In genomic region chr7:25704716-25705364, GRCm38 (mm10) we compare ENCODE assay signal across 9 mouse cellular contexts. TPM values are rescaled to one million over a fixed set of nuclear protein-coding genes. Genes with fewer than 3 reads are reported as not detected.
DNase-seq lines count a peak whose midpoint lies in the region; ATAC-seq and TF ChIP-seq lines count a peak whose summit lies in the region.
"Had no signal": no experiment of that assay in that cellular context is flagged by ENCODE, and none has a peak within 500 bp of the region (broad histone marks: within the 10 kb centered on the region; RNA-seq: fewer than 3 reads in every experiment).

No protein-coding gene starts in this region.

- H3K4me2 ChIP-seq in kidney, postnatal 0 days (ENCODE audit: low read length): peak overlapping the region; percentile 48
- H3K4me2 ChIP-seq in embryonic facial prominence, embryonic 14.5 days (ENCODE audit: low read depth, low read length): peak overlapping the region; percentile 44
- peak overlapping the region; percentile 63 for H3K4me2 ChIP-seq in hindbrain, postnatal 0 days (ENCODE audit: low read depth, low read length)
- H3K4me2 ChIP-seq in midbrain, embryonic 15.5 days: peak overlapping the region; percentile 72

- peaks cover 18% of the 10 kb centered on the region for H3K4me1 ChIP-seq in kidney, postnatal 0 days (replicated peaks; ENCODE audit: insufficient read depth, low read length)
- peaks cover 3% of the 10 kb centered on the region; the same call in 1 of the 2 replicates for H3K4me1 ChIP-seq in embryonic facial prominence, embryonic 14.5 days (ENCODE audit: control insufficient read depth, insufficient read depth, low read length)
- H3K4me1 ChIP-seq in hindbrain, postnatal 0 days (ENCODE audit: insufficient read depth, low read length): peaks cover 4% of the 10 kb centered on the region; the same call in 1 of the 2 replicates
- peaks cover 17% of the 10 kb centered on the region for H3K4me1 ChIP-seq in midbrain, embryonic 15.5 days

- no peak; the same call in 1 of the 2 replicates for ATAC-seq in kidney, postnatal 0 days (replicated peaks; ENCODE audit: low FRiP score, low read depth)
- ATAC-seq in embryonic facial prominence, embryonic 14.5 days (ENCODE audit: low read depth): no peak
- ATAC-seq in hindbrain, postnatal 0 days: peak; percentile 48; the same call in 1 of the 2 replicates
- ATAC-seq in midbrain, embryonic 15.5 days (replicated peaks): peak; percentile 52
- ATAC-seq: activated CD4-positive, CD25-positive, alpha-beta regulatory T cell, adult 4 months had no signal

- peak overlapping the region; percentile 23; the same call in 1 of the 2 replicates for H3K9ac ChIP-seq in kidney, postnatal 0 days (ENCODE audit: low read depth, low read length)
- no peak overlapping the region for H3K9ac ChIP-seq in embryonic facial prominence, embryonic 14.5 days (ENCODE audit: low read depth, low read length)
- H3K9ac ChIP-seq in hindbrain, postnatal 0 days (replicated peaks; ENCODE audit: low read length): peak overlapping the region; percentile 18; the same call in 1 of the 2 replicates
- peak overlapping the region; percentile 35 for H3K9ac ChIP-seq in midbrain, embryonic 15.5 days

- no peak for TF ChIP-seq CTCF in kidney, postnatal 0 days (IDR thresholded peaks at IDR 0.05; ENCODE audit: low read depth)
- no peak for TF ChIP-seq CTCF in hindbrain, postnatal 0 days (IDR thresholded peaks at IDR 0.05; ENCODE audit: low read depth)

- H3K4me3 ChIP-seq in kidney, postnatal 0 days (replicated peaks; ENCODE audit: low read depth, low read length): peak overlapping the region; percentile 9; the same call in 1 of the 2 replicates
- peak overlapping the region; percentile 16; the same call in 1 of the 2 replicates for H3K4me3 ChIP-seq in embryonic facial prominence, embryonic 14.5 days (ENCODE audit: low read depth, low read length)
- peak overlapping the region; percentile 29 for H3K4me3 ChIP-seq in hindbrain, postnatal 0 days (ENCODE audit: low read length)
- H3K4me3 ChIP-seq in midbrain, embryonic 15.5 days: peak overlapping the region; percentile 39

- H3K9me3 ChIP-seq in kidney, postnatal 0 days (replicated peaks; ENCODE audit: low read length): no peaks in the 10 kb centered on the region
- peaks cover 5% of the 10 kb centered on the region; the same call in 1 of the 2 replicates for H3K9me3 ChIP-seq in embryonic facial prominence, embryonic 14.5 days (ENCODE audit: control insufficient read depth, low read length)
- H3K9me3 ChIP-seq in hindbrain, postnatal 0 days (ENCODE audit: low read length): no peaks in the 10 kb centered on the region
- H3K9me3 ChIP-seq in midbrain, embryonic 15.5 days: no peaks in the 10 kb centered on the region

- H3K27me3 ChIP-seq in kidney, postnatal 0 days (ENCODE audit: insufficient read depth, low read length): no peaks in the 10 kb centered on the region
- 0 out of 2 replicates have a peak, but pooled peaks cover 5% of the 10 kb centered on the region for H3K27me3 ChIP-seq in embryonic facial prominence, embryonic 14.5 days (replicated peaks; ENCODE audit: control insufficient read depth, insufficient read depth, low read length)
- no peaks in the 10 kb centered on the region for H3K27me3 ChIP-seq in hindbrain, postnatal 0 days (ENCODE audit: insufficient read depth, low read length)
- H3K27me3 ChIP-seq in midbrain, embryonic 15.5 days (replicated peaks): peaks cover 10% of the 10 kb centered on the region; the same call in 1 of the 2 replicates

- 12% methylated on average over 37 of the region's 37 CpGs for WGBS in kidney, postnatal 0 days
- WGBS in embryonic facial prominence, embryonic 14.5 days: 6% methylated on average over 19 of the region's 37 CpGs
- WGBS in hindbrain, postnatal 0 days: 7% methylated on average over 34 of the region's 37 CpGs
- 6% methylated on average over 33 of the region's 37 CpGs for WGBS in midbrain, embryonic 15.5 days

- H3K27ac ChIP-seq in kidney, postnatal 0 days: no peak overlapping the region
- no peak overlapping the region for H3K27ac ChIP-seq in embryonic facial prominence, embryonic 14.5 days (replicated peaks; ENCODE audit: low read depth, low read length)
- H3K27ac ChIP-seq in hindbrain, postnatal 0 days: no peak overlapping the region
- H3K27ac ChIP-seq in midbrain, embryonic 15.5 days: no peak overlapping the region

- H3K36me3 ChIP-seq in kidney, postnatal 0 days (ENCODE audit: insufficient read depth, low read length): 0 out of 2 replicates have a peak, but pooled peaks cover 4% of the 10 kb centered on the region
- 0 out of 2 replicates have a peak, but pooled peaks cover 11% of the 10 kb centered on the region for H3K36me3 ChIP-seq in embryonic facial prominence, embryonic 14.5 days (ENCODE audit: control insufficient read depth, insufficient read depth, low read length)
- no peaks in the 10 kb centered on the region for H3K36me3 ChIP-seq in hindbrain, postnatal 0 days (ENCODE audit: insufficient read depth, low read length)
- no peaks in the 10 kb centered on the region for H3K36me3 ChIP-seq in midbrain, embryonic 15.5 days (replicated peaks)

- no peak for DNase-seq in kidney, postnatal 0 days (ENCODE audit: low spot score)
- no peak for DNase-seq in kidney, adult 18-20 months
- DNase-seq in embryonic facial prominence, embryonic 14.5 days (ENCODE audit: low spot score): no peak
- peak; percentile 25 for DNase-seq in hindbrain, postnatal 0 days (ENCODE audit: low spot score)
- DNase-seq in c-Kit-positive CD71-positive TER-119-positive erythroid progenitor cells, embryonic 14.5 days (ENCODE audit: low spot score): no peak
- DNase-seq in T-cell, adult 2 months (ENCODE audit: low spot score): no peak
- no peak for DNase-seq in gastrocnemius, postnatal 25 days

RNA-seq across cellular contexts. Expression of gene Ccdc97, which starts 14.0 kb away (rescaled TPM):
- polyA plus RNA-seq in kidney, postnatal 0 days (2015; fragmentation: Nextera tagmentation; extraction: Ambion mirVana): 18.8 and 19.4 TPM in 2 replicates
- 25.1 and 28.0 TPM in 2 replicates for polyA plus RNA-seq in embryonic facial prominence, embryonic 14.5 days (2014; fragmentation: Nextera tagmentation; extraction: Ambion mirVana)
- 41.2 and 43.1 TPM in 2 replicates for total RNA-seq in hindbrain, postnatal 0 days (2014; rRNA removed)
- polyA plus RNA-seq in hindbrain, postnatal 0 days (2015; fragmentation: Nextera tagmentation; extraction: Ambion mirVana): 23.1 and 26.6 TPM in 2 replicates
- polyA plus RNA-seq in midbrain, embryonic 15.5 days (2015; fragmentation: Nextera tagmentation; extraction: Ambion mirVana): 39.5 and 40.2 TPM in 2 replicates
- 10 to 100 TPM; 33.6 to 36.2 TPM for total RNA-seq in gastrocnemius, postnatal 25 days (2021)

RNA-seq across cellular contexts. Expression of gene Tgfb1, which starts 18.0 kb away (rescaled TPM):
- polyA plus RNA-seq in kidney, postnatal 0 days (2015; fragmentation: Nextera tagmentation; extraction: Ambion mirVana): 3.2 and 3.6 TPM in 2 replicates
- 3.0 and 3.9 TPM in 2 replicates for polyA plus RNA-seq in embryonic facial prominence, embryonic 14.5 days (2014; fragmentation: Nextera tagmentation; extraction: Ambion mirVana)
- 2.3 and 2.4 TPM in 2 replicates for total RNA-seq in hindbrain, postnatal 0 days (2014; rRNA removed)
- polyA plus RNA-seq in hindbrain, postnatal 0 days (2015; fragmentation: Nextera tagmentation; extraction: Ambion mirVana): 0.76 and 0.98 TPM in 2 replicates
- polyA plus RNA-seq in midbrain, embryonic 15.5 days (2015; fragmentation: Nextera tagmentation; extraction: Ambion mirVana): 0.56 and 1.0 TPM in 2 replicates
- total RNA-seq in gastrocnemius, postnatal 25 days (2021): 1 to 10 TPM; 6.3 to 7.2 TPM

RNA-seq across cellular contexts. Expression of gene B9d2, which starts 24.3 kb away (rescaled TPM):
- polyA plus RNA-seq in kidney, postnatal 0 days (2015; fragmentation: Nextera tagmentation; extraction: Ambion mirVana): 31.4 and 32.3 TPM in 2 replicates
- polyA plus RNA-seq in embryonic facial prominence, embryonic 14.5 days (2014; fragmentation: Nextera tagmentation; extraction: Ambion mirVana): 25.1 and 27.5 TPM in 2 replicates
- 29.5 and 51.3 TPM in 2 replicates for total RNA-seq in hindbrain, postnatal 0 days (2014; rRNA removed)
- 50.8 and 55.6 TPM in 2 replicates for polyA plus RNA-seq in hindbrain, postnatal 0 days (2015; fragmentation: Nextera tagmentation; extraction: Ambion mirVana)
- polyA plus RNA-seq in midbrain, embryonic 15.5 days (2015; fragmentation: Nextera tagmentation; extraction: Ambion mirVana): 47.3 and 50.9 TPM in 2 replicates
- 1 to 10 TPM; 8.4 to 8.8 TPM for total RNA-seq in gastrocnemius, postnatal 25 days (2021)

RNA-seq across cellular contexts. Expression of gene Tmem91, which starts 29.9 kb away (rescaled TPM):
- 1.0 and 1.1 TPM in 2 replicates for polyA plus RNA-seq in kidney, postnatal 0 days (2015; fragmentation: Nextera tagmentation; extraction: Ambion mirVana)
- 1.9 and 3.0 TPM in 2 replicates for polyA plus RNA-seq in embryonic facial prominence, embryonic 14.5 days (2014; fragmentation: Nextera tagmentation; extraction: Ambion mirVana)
- total RNA-seq in hindbrain, postnatal 0 days (2014; rRNA removed): 62.1 and 115 TPM in 2 replicates
- polyA plus RNA-seq in hindbrain, postnatal 0 days (2015; fragmentation: Nextera tagmentation; extraction: Ambion mirVana): 182 and 185 TPM in 2 replicates
- 53.5 and 54.0 TPM in 2 replicates for polyA plus RNA-seq in midbrain, embryonic 15.5 days (2015; fragmentation: Nextera tagmentation; extraction: Ambion mirVana)
- total RNA-seq in gastrocnemius, postnatal 25 days (2021): not detected

RNA-seq across cellular contexts. Expression of gene Exosc5, which starts 45.9 kb away (rescaled TPM):
- polyA plus RNA-seq in kidney, postnatal 0 days (2015; fragmentation: Nextera tagmentation; extraction: Ambion mirVana): 76.8 and 78.6 TPM in 2 replicates
- 62.3 and 65.1 TPM in 2 replicates for polyA plus RNA-seq in embryonic facial prominence, embryonic 14.5 days (2014; fragmentation: Nextera tagmentation; extraction: Ambion mirVana)
- 27.9 and 33.9 TPM in 2 replicates for total RNA-seq in hindbrain, postnatal 0 days (2014; rRNA removed)
- polyA plus RNA-seq in hindbrain, postnatal 0 days (2015; fragmentation: Nextera tagmentation; extraction: Ambion mirVana): 36.5 and 39.2 TPM in 2 replicates
- 41.0 and 44.9 TPM in 2 replicates for polyA plus RNA-seq in midbrain, embryonic 15.5 days (2015; fragmentation: Nextera tagmentation; extraction: Ambion mirVana)
- total RNA-seq in gastrocnemius, postnatal 25 days (2021): 10 to 100 TPM; 19.5 to 20.8 TPM

Comparison
In these comparisons a context has a peak if more than half of its experiments do, and no peak if none do; other contexts are left out.
1. ATAC-seq: peak in hindbrain, postnatal 0 days (single experiment) and midbrain, embryonic 15.5 days (single experiment); none in kidney, postnatal 0 days (single experiment) and embryonic facial prominence, embryonic 14.5 days (single experiment).
2. Peak in every context shown above with its lines, with median percentiles within 50 percentile points of each other: H3K4me2 ChIP-seq and H3K4me3 ChIP-seq.